ENCODE assay signal across 21 mouse cellular contexts in genomic region chr14:31854667-31855066, GRCm38 (mm10). TPM values are rescaled to one million over a fixed set of nuclear protein-coding genes. Genes with fewer than 3 reads are reported as not detected.
DNase-seq lines count a peak whose midpoint lies in the region; ATAC-seq and TF ChIP-seq lines count a peak whose summit lies in the region.
"Had no signal": no experiment of that assay in that cellular context is flagged by ENCODE, and none has a peak within 500 bp of the region (broad histone marks: within the 10 kb centered on the region; RNA-seq: fewer than 3 reads in every experiment).

No protein-coding gene starts in this region.

- 60% methylated on average over 4 of the region's 4 CpGs for WGBS in liver, postnatal 0 days (ENCODE audit: insufficient replicate concordance)

- no peaks in the 10 kb centered on the region for H3K27me3 ChIP-seq in liver, postnatal 0 days (ENCODE audit: insufficient read depth, low read length)
- H3K27me3 ChIP-seq: heart, embryonic 15.5 days; midbrain, embryonic 12.5 days; stomach, embryonic 15.5 days had no signal

- H3K36me3 ChIP-seq in liver, postnatal 0 days (replicated peaks; ENCODE audit: insufficient read depth, low read length), result no peaks in the 10 kb centered on the region
- H3K36me3 ChIP-seq: embryonic facial prominence, embryonic 10.5 days; heart, embryonic 15.5 days; midbrain, embryonic 12.5 days; stomach, embryonic 15.5 days had no signal

- H3K9me3 ChIP-seq in liver, postnatal 0 days (ENCODE audit: low read length), result no peaks in the 10 kb centered on the region
- H3K9me3 ChIP-seq: embryonic facial prominence, embryonic 10.5 days; heart, embryonic 15.5 days; midbrain, embryonic 12.5 days; stomach, embryonic 15.5 days had no signal

- no peak for TF ChIP-seq EP300 in liver, postnatal 0 days (IDR thresholded peaks at IDR 0.05; ENCODE audit: low read depth)

- no peak for TF ChIP-seq POLR2A in brain, embryonic 14.5 days (IDR thresholded peaks at IDR 0.05; ENCODE audit: borderline replicate concordance, extremely low read depth, insufficient read depth, insufficient read length, poor library complexity, severe bottlenecking)

- no peak for ATAC-seq in liver, postnatal 0 days
- no peak for ATAC-seq in inflammation-experienced regulatory T-cells, adult 6 months
- ATAC-seq: intestine, postnatal 0 days had no signal

- H3K4me2 ChIP-seq in liver, postnatal 0 days (ENCODE audit: low read depth, low read length), result no peak overlapping the region
- H3K4me2 ChIP-seq: heart, embryonic 15.5 days; midbrain, embryonic 12.5 days; stomach, embryonic 15.5 days had no signal

- H3K4me1 ChIP-seq in liver, postnatal 0 days (ENCODE audit: insufficient read depth), result no peaks in the 10 kb centered on the region
- H3K4me1 ChIP-seq: midbrain, embryonic 12.5 days; stomach, embryonic 15.5 days had no signal

- peak overlapping the region; percentile 30; the same call in 1 of the 2 replicates for H3K4me3 ChIP-seq in gastrocnemius, adult 2 months
- no peak overlapping the region for H3K4me3 ChIP-seq in liver, postnatal 0 days (ENCODE audit: low read depth, low read length)
- H3K4me3 ChIP-seq: embryonic facial prominence, embryonic 10.5 days; erythroblast, embryonic 14.5 days; heart, embryonic 15.5 days; midbrain, embryonic 12.5 days; stomach, embryonic 15.5 days had no signal

- peak overlapping the region; percentile 67 for H3K27ac ChIP-seq in gastrocnemius, adult 2 months
- no peak overlapping the region for H3K27ac ChIP-seq in liver, postnatal 0 days (ENCODE audit: low read depth)
- H3K27ac ChIP-seq: embryonic facial prominence, embryonic 10.5 days; heart, embryonic 15.5 days; midbrain, embryonic 12.5 days; stomach, embryonic 15.5 days had no signal

- peak; percentile 67 for DNase-seq in gastrocnemius, adult 2 months
- no peak for DNase-seq in gastrocnemius, postnatal 4 days (ENCODE audit: low spot score in 2 of 2)
- peak; percentile 56 for DNase-seq in brain, embryonic 14.5 days (ENCODE audit: low read depth)
- DNase-seq in frontal cortex, postnatal 36 days (ENCODE audit: low spot score in 2 of 2), result peak; percentile 45 to 76
- DNase-seq in right cerebral cortex, adult 2 months (ENCODE audit: low spot score in 2 of 2), result peak; percentile 29 to 47
- no peak for DNase-seq in heart, postnatal 36 days
- DNase-seq in liver, postnatal 0 days, result no peak
- DNase-seq: adrenal gland, postnatal 14 days; cerebellum, adult 9-11 months; kidney, postnatal 10 days; layer of hippocampus, adult 9-11 months; lung, adult 2 months; lung, postnatal 4 days; thymus, postnatal 25 days had no signal

- no peak for TF ChIP-seq CTCF in gastrocnemius, adult 2 months (IDR thresholded peaks at IDR 0.05)
- TF ChIP-seq CTCF in brain, embryonic 14.5 days (IDR thresholded peaks at IDR 0.05; ENCODE audit: borderline replicate concordance, extremely low read depth, insufficient read depth, insufficient read length), result no peak
- no peak for TF ChIP-seq CTCF in liver, postnatal 0 days (IDR thresholded peaks at IDR 0.05; ENCODE audit: low read depth)

- intact Hi-C loops in gastrocnemius, adult 2 months (cut with DNase I), result no loop called here
- intact Hi-C loops in heart, postnatal 36 days (cut with DNase I), result no loop called here

- no peak overlapping the region for H3K9ac ChIP-seq in liver, postnatal 0 days (replicated peaks)
- H3K9ac ChIP-seq: heart, embryonic 15.5 days; midbrain, embryonic 12.5 days; stomach, embryonic 15.5 days had no signal

RNA-seq across cellular contexts. Expression of gene Ankrd28, which starts 24.2 kb away (rescaled TPM):
- total RNA-seq in gastrocnemius, adult 2 months (2021), result 10 to 100 TPM; 41.3 to 51.4 TPM
- total RNA-seq in gastrocnemius, postnatal 4 days (2021), result 10 to 100 TPM; 45.0 to 51.1 TPM
- 18.4 and 23.9 TPM in 2 replicates for polyA plus RNA-seq in brain, embryonic 14.5 days (2012; rRNA removed)
- 10 to 100 TPM; 23.3 to 28.3 TPM for total RNA-seq in heart, postnatal 36 days (2021)
- polyA plus RNA-seq in liver, postnatal 0 days (2015; fragmentation: Nextera tagmentation; extraction: Ambion mirVana), result 3.2 TPM in 2 replicates
- polyA plus RNA-seq in inflammation-experienced regulatory T-cells, adult 6 months (2017; shearing (Covaris generic)), result 10 to 100 TPM in 2 of 3 experiments, 1 to 10 TPM in 1; 9.5 to 11.0 (median 10.0) TPM

Comparison
In these comparisons a context has a peak if more than half of its experiments do, and no peak if none do; other contexts are left out.
1. DNase-seq: peak in gastrocnemius, adult 2 months (single experiment), brain, embryonic 14.5 days (single experiment), frontal cortex, postnatal 36 days (2 of 2) and right cerebral cortex, adult 2 months (2 of 2); none in gastrocnemius, postnatal 4 days (0 of 2), heart, postnatal 36 days (0 of 2) and liver, postnatal 0 days (single experiment).